In genomic region chr6:113047016-113047746, GRCm38 (mm10) we compare ENCODE assay signal across 7 mouse cellular contexts. TPM values are rescaled to one million over a fixed set of nuclear protein-coding genes. Genes with fewer than 3 reads are reported as not detected.
DNase-seq lines count a peak whose midpoint lies in the region; ATAC-seq and TF ChIP-seq lines count a peak whose summit lies in the region.

No protein-coding gene starts in this region.

- H3K36me3 ChIP-seq in thymus, adult 2 months (ENCODE audit: control insufficient read depth, insufficient read depth, low read length), result peaks cover 8% of the 10 kb centered on the region; the same call in 1 of the 2 replicates
- peaks cover 15% of the 10 kb centered on the region for H3K36me3 ChIP-seq in embryonic facial prominence, embryonic 12.5 days
- H3K36me3 ChIP-seq in limb, embryonic 10.5 days, result peaks cover 35% of the 10 kb centered on the region
- peaks cover 14% of the 10 kb centered on the region for H3K36me3 ChIP-seq in small intestine, adult 2 months (ENCODE audit: control insufficient read depth, insufficient read depth, low read length)

- peak overlapping the region; percentile 73 for H3K9ac ChIP-seq in embryonic facial prominence, embryonic 12.5 days

- no peaks in the 10 kb centered on the region for H3K9me3 ChIP-seq in embryonic facial prominence, embryonic 12.5 days
- no peaks in the 10 kb centered on the region for H3K9me3 ChIP-seq in limb, embryonic 10.5 days (replicated peaks)

- H3K4me2 ChIP-seq in embryonic facial prominence, embryonic 12.5 days (replicated peaks), result peak overlapping the region; percentile 87

- peaks cover 4% of the 10 kb centered on the region for H3K4me1 ChIP-seq in thymus, adult 2 months (replicated peaks; ENCODE audit: control insufficient read depth, insufficient read depth, low read length)
- H3K4me1 ChIP-seq in embryonic facial prominence, embryonic 12.5 days, result peaks cover 14% of the 10 kb centered on the region
- H3K4me1 ChIP-seq in limb, embryonic 10.5 days, result peaks cover 18% of the 10 kb centered on the region
- peaks cover 2% of the 10 kb centered on the region; the same call in 1 of the 2 replicates for H3K4me1 ChIP-seq in small intestine, adult 2 months (ENCODE audit: control insufficient read depth, insufficient read depth, insufficient read length, low read length)

- TF ChIP-seq POLR2A in thymus, adult 2 months (IDR thresholded peaks at IDR 0.05; ENCODE audit: control insufficient read depth, extremely low read depth, insufficient read depth, low read length, poor library complexity), result no peak
- 0 out of 2 replicates have a peak, but pooled peaks have one; percentile 16 for TF ChIP-seq POLR2A in small intestine, adult 2 months (IDR thresholded peaks at IDR 0.05; ENCODE audit: low read depth, low read length)

- H3K4me3 ChIP-seq in thymus, adult 2 months (ENCODE audit: control insufficient read depth, insufficient read depth, low read length), result no peak overlapping the region
- peak overlapping the region; percentile 89 for H3K4me3 ChIP-seq in embryonic facial prominence, embryonic 12.5 days
- H3K4me3 ChIP-seq in limb, embryonic 10.5 days, result peak overlapping the region; percentile 86
- H3K4me3 ChIP-seq in small intestine, adult 2 months (ENCODE audit: low read depth, low read length), result peak overlapping the region; percentile 45

- WGBS in thymus, adult 2 months, result 35% methylated on average over 15 of the region's 15 CpGs
- 56% methylated on average over 15 of the region's 15 CpGs for WGBS in embryonic facial prominence, embryonic 12.5 days
- WGBS in limb, embryonic 10.5 days, result 71% methylated on average over 15 of the region's 15 CpGs
- WGBS in small intestine, adult 2 months, result 17% methylated on average over 15 of the region's 15 CpGs

- no peak overlapping the region for H3K27ac ChIP-seq in thymus, adult 2 months (ENCODE audit: control insufficient read depth, insufficient read depth, low read length)
- H3K27ac ChIP-seq in embryonic facial prominence, embryonic 12.5 days, result no peak overlapping the region
- H3K27ac ChIP-seq in limb, embryonic 10.5 days, result peak overlapping the region; percentile 89
- H3K27ac ChIP-seq in small intestine, adult 2 months (ENCODE audit: insufficient read depth, low read depth, low read length), result peak overlapping the region; percentile 96

- TF ChIP-seq CTCF in thymus, adult 2 months (IDR thresholded peaks at IDR 0.05; ENCODE audit: borderline replicate concordance, control insufficient read depth, extremely low read depth, insufficient read depth, low read length, poor library complexity), result no peak
- TF ChIP-seq CTCF in small intestine, adult 2 months (IDR thresholded peaks at IDR 0.05; ENCODE audit: extremely low read depth, insufficient read length, insufficient replicate concordance, low read depth, low read length), result no peak

- ATAC-seq in embryonic facial prominence, embryonic 12.5 days (ENCODE audit: insufficient number of reproducible peaks, insufficient read depth, low FRiP score, low TSS enrichment), result no peak

- DNase-seq in thymus, postnatal 0 days (ENCODE audit: low spot score), result peak; percentile 11
- no peak for DNase-seq in thymus, adult 2 months
- no peak for DNase-seq in limb, embryonic 10.5 days (ENCODE audit: low spot score)
- no peak for DNase-seq in gastrocnemius, adult 18-20 months (ENCODE audit: low spot score)
- no peak for DNase-seq in adrenal gland, postnatal 36 days

- H3K27me3 ChIP-seq in thymus, adult 2 months (ENCODE audit: control insufficient read depth, insufficient read depth, low read length), result no peaks in the 10 kb centered on the region
- no peaks in the 10 kb centered on the region for H3K27me3 ChIP-seq in embryonic facial prominence, embryonic 12.5 days
- no peaks in the 10 kb centered on the region for H3K27me3 ChIP-seq in limb, embryonic 10.5 days (ENCODE audit: low read depth, poor library complexity, severe bottlenecking)
- no peaks in the 10 kb centered on the region for H3K27me3 ChIP-seq in small intestine, adult 2 months (ENCODE audit: control insufficient read depth, insufficient read depth, low read length)

RNA-seq across cellular contexts. Expression of gene Thumpd3, which starts 1.2 kb away (rescaled TPM):
- 67.9 and 68.5 TPM in 2 replicates for polyA plus RNA-seq in thymus, postnatal 0 days (2015; fragmentation: Nextera tagmentation; extraction: Ambion mirVana)
- polyA plus RNA-seq in thymus, adult 2 months (2012; rRNA removed), result 10.7 and 13.4 TPM in 2 replicates
- 50.8 and 52.6 TPM in 2 replicates for polyA plus RNA-seq in embryonic facial prominence, embryonic 12.5 days (2016; fragmentation: Nextera tagmentation; extraction: Ambion mirVana)
- 59.5 and 66.5 TPM in 2 replicates for polyA plus RNA-seq in limb, embryonic 10.5 days (2016; fragmentation: Nextera tagmentation; extraction: Ambion mirVana)
- 3.9 and 5.4 TPM in 2 replicates for polyA plus RNA-seq in small intestine, adult 2 months (2012; rRNA removed)
- 10 to 100 TPM; 14.2 to 14.5 TPM for total RNA-seq in gastrocnemius, adult 18-20 months (2021)
- 10 to 100 TPM; 39.9 to 43.1 TPM for total RNA-seq in adrenal gland, postnatal 36 days (2021)

RNA-seq across cellular contexts. Expression of gene Setd5, which starts 30.0 kb away (rescaled TPM):
- polyA plus RNA-seq in thymus, postnatal 0 days (2015; fragmentation: Nextera tagmentation; extraction: Ambion mirVana), result 36.5 and 45.2 TPM in 2 replicates
- polyA plus RNA-seq in thymus, adult 2 months (2012; rRNA removed), result 51.8 and 52.2 TPM in 2 replicates
- polyA plus RNA-seq in embryonic facial prominence, embryonic 12.5 days (2016; fragmentation: Nextera tagmentation; extraction: Ambion mirVana), result 73.7 and 77.6 TPM in 2 replicates
- 86.2 and 92.0 TPM in 2 replicates for polyA plus RNA-seq in limb, embryonic 10.5 days (2016; fragmentation: Nextera tagmentation; extraction: Ambion mirVana)
- 15.3 and 25.4 TPM in 2 replicates for polyA plus RNA-seq in small intestine, adult 2 months (2012; rRNA removed)
- 10 to 100 TPM; 22.0 to 23.4 TPM for total RNA-seq in gastrocnemius, adult 18-20 months (2021)
- 10 to 100 TPM; 87.7 to 88.4 TPM for total RNA-seq in adrenal gland, postnatal 36 days (2021)

Comparison
In these comparisons a context has a peak if more than half of its experiments do, and no peak if none do; other contexts are left out.
1. H3K27ac ChIP-seq: peak in limb, embryonic 10.5 days (single experiment) and small intestine, adult 2 months (single experiment); none in thymus, adult 2 months (single experiment) and embryonic facial prominence, embryonic 12.5 days (single experiment).